In the genomic region with DNA sequence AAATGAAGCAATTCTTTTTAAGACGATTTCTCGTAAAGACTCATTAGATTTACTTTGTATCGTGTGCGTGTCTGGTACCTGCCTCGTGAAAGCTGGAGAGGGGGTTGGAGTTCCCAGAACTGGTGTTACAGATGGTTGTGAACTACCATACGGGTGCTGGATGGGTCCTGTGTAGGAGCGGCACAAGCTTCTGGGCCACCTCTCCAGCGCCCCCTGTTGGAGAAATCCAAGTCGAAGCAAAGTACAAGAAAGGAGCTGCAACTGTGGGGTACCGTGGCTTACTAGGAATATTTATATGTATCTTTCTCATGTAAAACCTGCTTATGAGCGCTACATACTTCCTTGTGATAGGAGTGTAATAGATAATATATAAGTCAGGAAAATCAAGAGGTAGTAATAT, we compare ENCODE assay signal across 10 mouse cellular contexts.
DNase-seq lines count a peak whose midpoint lies in the region; ATAC-seq lines count a peak whose summit lies in the region.
"Had no signal": no experiment of that assay in that cellular context is flagged by ENCODE, and none has a peak within 500 bp of the region (broad histone marks: within the 10 kb centered on the region; RNA-seq: fewer than 3 reads in every experiment).

No protein-coding gene starts in this region.

- no peak overlapping the region for H3K9ac ChIP-seq in midbrain, embryonic 16.5 days (ENCODE audit: low read depth, low read length)
- H3K9ac ChIP-seq: liver, embryonic 13.5 days had no signal

- no peak overlapping the region for H3K4me3 ChIP-seq in midbrain, embryonic 10.5 days
- no peak overlapping the region for H3K4me3 ChIP-seq in midbrain, embryonic 16.5 days (ENCODE audit: low read depth, low read length)
- H3K4me3 ChIP-seq: liver, embryonic 13.5 days had no signal

- peak; percentile 18 to 33 for DNase-seq in cerebellum, adult 18-20 months
- DNase-seq in midbrain, embryonic 10.5 days (ENCODE audit: low spot score): peak; percentile 15
- peak; percentile 27 to 53 for DNase-seq in cerebellum, postnatal 14 days
- peak; percentile 26 for DNase-seq in retina, embryonic 14.5 days (ENCODE audit: low spot score)
- no peak for DNase-seq in urinary bladder, postnatal 25 days (ENCODE audit: low spot score)
- no peak for DNase-seq in frontal cortex, postnatal 36 days (ENCODE audit: low spot score in 2 of 2)
- DNase-seq: liver, embryonic 13.5 days had no signal

- H3K36me3 ChIP-seq in midbrain, embryonic 10.5 days: no peaks in the 10 kb centered on the region
- no peaks in the 10 kb centered on the region for H3K36me3 ChIP-seq in midbrain, embryonic 16.5 days (ENCODE audit: control insufficient read depth, insufficient read depth, low read length)
- H3K36me3 ChIP-seq: G1E; liver, embryonic 13.5 days had no signal

- no peaks in the 10 kb centered on the region for H3K4me1 ChIP-seq in midbrain, embryonic 10.5 days
- no peaks in the 10 kb centered on the region for H3K4me1 ChIP-seq in midbrain, embryonic 16.5 days (ENCODE audit: control insufficient read depth, insufficient read depth, low read length)
- H3K4me1 ChIP-seq: liver, embryonic 13.5 days had no signal

- no peaks in the 10 kb centered on the region for H3K27me3 ChIP-seq in midbrain, embryonic 10.5 days (ENCODE audit: low read depth, poor library complexity, severe bottlenecking)
- H3K27me3 ChIP-seq in midbrain, embryonic 16.5 days (ENCODE audit: control insufficient read depth, insufficient read depth, low read depth, low read length): no peaks in the 10 kb centered on the region
- H3K27me3 ChIP-seq: liver, embryonic 13.5 days had no signal

- H3K27ac ChIP-seq in midbrain, embryonic 10.5 days (replicated peaks): no peak overlapping the region
- H3K27ac ChIP-seq in midbrain, embryonic 16.5 days (ENCODE audit: low read length): no peak overlapping the region
- H3K27ac ChIP-seq: liver, embryonic 13.5 days had no signal

- no peak for ATAC-seq in cerebellum, adult (ENCODE audit: insufficient number of reproducible peaks, low FRiP score, low TSS enrichment)
- no peak for ATAC-seq in midbrain, embryonic 16.5 days

- H3K4me2 ChIP-seq in midbrain, embryonic 16.5 days (ENCODE audit: low read length): no peak overlapping the region
- H3K4me2 ChIP-seq: liver, embryonic 13.5 days had no signal

- no peaks in the 10 kb centered on the region for H3K9me3 ChIP-seq in midbrain, embryonic 10.5 days (replicated peaks)
- no peaks in the 10 kb centered on the region for H3K9me3 ChIP-seq in midbrain, embryonic 16.5 days (replicated peaks; ENCODE audit: control insufficient read depth, low read length, poor library complexity, severe bottlenecking)
- H3K9me3 ChIP-seq: liver, embryonic 13.5 days had no signal

- WGBS in midbrain, embryonic 10.5 days: 84% methylated on average over 11 of the region's 11 CpGs
- WGBS in midbrain, embryonic 16.5 days: 86% methylated on average over 11 of the region's 11 CpGs

Comparison
In these comparisons a context has a peak if more than half of its experiments do, and no peak if none do; other contexts are left out.
1. DNase-seq: peak in cerebellum, adult 18-20 months (2 of 2), midbrain, embryonic 10.5 days (single experiment), cerebellum, postnatal 14 days (2 of 2) and retina, embryonic 14.5 days (single experiment); none in urinary bladder, postnatal 25 days (single experiment) and frontal cortex, postnatal 36 days (0 of 2).